Comparison of ENCODE assay signal across 9 mouse cellular contexts in the genomic region with DNA sequence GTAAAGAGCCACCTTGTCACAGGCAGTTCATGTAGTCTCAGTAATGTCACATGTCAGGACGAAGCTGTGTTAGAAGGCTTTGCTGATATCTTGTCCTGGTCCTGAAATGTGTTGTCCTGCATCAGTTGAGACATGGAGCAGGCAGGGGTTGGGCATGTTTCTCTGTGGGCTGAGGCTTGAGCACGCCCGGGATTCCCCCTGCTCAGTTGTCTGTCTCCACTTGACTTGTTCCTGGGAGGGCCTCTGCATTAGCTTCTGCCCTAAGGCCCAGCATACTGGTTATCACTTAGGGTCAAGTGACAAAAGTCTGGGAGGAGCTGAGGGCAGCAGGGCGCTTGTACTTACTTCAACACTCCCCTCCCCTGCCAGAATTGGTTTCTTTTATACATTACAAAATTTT. TPM values are rescaled to one million over a fixed set of nuclear protein-coding genes. Genes with fewer than 3 reads are reported as not detected.
DNase-seq lines count a peak whose midpoint lies in the region; ATAC-seq and TF ChIP-seq lines count a peak whose summit lies in the region.
"Had no signal": no experiment of that assay in that cellular context is flagged by ENCODE, and none has a peak within 500 bp of the region (broad histone marks: within the 10 kb centered on the region; RNA-seq: fewer than 3 reads in every experiment).

No protein-coding gene starts in this region.

- peaks cover 16% of the 10 kb centered on the region for H3K4me1 ChIP-seq in midbrain, embryonic 13.5 days (replicated peaks)
- H3K4me1 ChIP-seq in midbrain, embryonic 16.5 days (ENCODE audit: control insufficient read depth, insufficient read depth, low read length) = no peaks in the 10 kb centered on the region; the same call in 1 of the 2 replicates
- H3K4me1 ChIP-seq in intestine, postnatal 0 days (replicated peaks; ENCODE audit: control insufficient read depth, insufficient read depth, low read length) = 0 out of 2 replicates have a peak, but pooled peaks cover 5% of the 10 kb centered on the region
- peaks cover 28% of the 10 kb centered on the region for H3K4me1 ChIP-seq in stomach, embryonic 16.5 days (ENCODE audit: control insufficient read depth, insufficient read depth, low read length)

- intact Hi-C loops in heart, postnatal 14 days (cut with DNase I) = no loop called here

- no peak overlapping the region for H3K4me3 ChIP-seq in midbrain, embryonic 13.5 days (replicated peaks)
- H3K4me3 ChIP-seq in midbrain, embryonic 16.5 days (ENCODE audit: low read depth, low read length) = no peak overlapping the region
- no peak overlapping the region for H3K4me3 ChIP-seq in intestine, postnatal 0 days (ENCODE audit: low read depth, low read length)
- H3K4me3 ChIP-seq in stomach, embryonic 16.5 days (replicated peaks; ENCODE audit: low read length) = no peak overlapping the region
- H3K4me3 ChIP-seq: myocyte had no signal

- peaks cover 40% of the 10 kb centered on the region for H3K36me3 ChIP-seq in midbrain, embryonic 13.5 days
- peaks cover 11% of the 10 kb centered on the region; the same call in 1 of the 2 replicates for H3K36me3 ChIP-seq in midbrain, embryonic 16.5 days (ENCODE audit: control insufficient read depth, insufficient read depth, low read length)
- H3K36me3 ChIP-seq in intestine, postnatal 0 days (ENCODE audit: control insufficient read depth, insufficient read depth) = peaks cover 35% of the 10 kb centered on the region
- peaks cover 14% of the 10 kb centered on the region for H3K36me3 ChIP-seq in stomach, embryonic 16.5 days (ENCODE audit: control insufficient read depth, insufficient read depth, low read length)

- no peaks in the 10 kb centered on the region for H3K27me3 ChIP-seq in midbrain, embryonic 13.5 days
- H3K27me3 ChIP-seq in midbrain, embryonic 16.5 days (ENCODE audit: control insufficient read depth, insufficient read depth, low read depth, low read length) = no peaks in the 10 kb centered on the region
- H3K27me3 ChIP-seq in intestine, postnatal 0 days (replicated peaks; ENCODE audit: control insufficient read depth, insufficient read depth, low read length) = no peaks in the 10 kb centered on the region
- H3K27me3 ChIP-seq in stomach, embryonic 16.5 days (ENCODE audit: control insufficient read depth, insufficient read depth, low read length) = no peaks in the 10 kb centered on the region

- H3K9ac ChIP-seq in midbrain, embryonic 13.5 days (replicated peaks) = no peak overlapping the region
- no peak overlapping the region for H3K9ac ChIP-seq in midbrain, embryonic 16.5 days (ENCODE audit: low read depth, low read length)
- H3K9ac ChIP-seq in intestine, postnatal 0 days (ENCODE audit: low read depth, low read length) = 0 out of 2 replicates have a peak overlapping the region, but pooled peaks have one; percentile 3
- peak overlapping the region; percentile 8; the same call in 1 of the 2 replicates for H3K9ac ChIP-seq in stomach, embryonic 16.5 days (ENCODE audit: low read length)

- no peaks in the 10 kb centered on the region for H3K9me3 ChIP-seq in midbrain, embryonic 13.5 days
- no peaks in the 10 kb centered on the region for H3K9me3 ChIP-seq in midbrain, embryonic 16.5 days (replicated peaks; ENCODE audit: control insufficient read depth, low read length, poor library complexity, severe bottlenecking)
- no peaks in the 10 kb centered on the region for H3K9me3 ChIP-seq in intestine, postnatal 0 days (ENCODE audit: control insufficient read depth)
- H3K9me3 ChIP-seq in stomach, embryonic 16.5 days (replicated peaks; ENCODE audit: control insufficient read depth, low read length) = no peaks in the 10 kb centered on the region

- WGBS in midbrain, embryonic 13.5 days = 76% methylated on average over 4 of the region's 4 CpGs
- WGBS in midbrain, embryonic 16.5 days = 79% methylated on average over 4 of the region's 4 CpGs
- 42% methylated on average over 4 of the region's 4 CpGs for WGBS in intestine, postnatal 0 days
- 58% methylated on average over 4 of the region's 4 CpGs for WGBS in stomach, embryonic 16.5 days

- no peak for TF ChIP-seq CTCF in intestine, postnatal 0 days (IDR thresholded peaks at IDR 0.05; ENCODE audit: low read depth)

- DNase-seq in heart, adult 11 months = peak; percentile 92
- no peak for DNase-seq in heart, postnatal 14 days
- no peak for DNase-seq in cerebellum, postnatal 10 days
- no peak for DNase-seq in urinary bladder, postnatal 14 days (ENCODE audit: low spot score)

- no peak overlapping the region for H3K4me2 ChIP-seq in midbrain, embryonic 13.5 days (replicated peaks)
- H3K4me2 ChIP-seq in midbrain, embryonic 16.5 days (ENCODE audit: low read length) = no peak overlapping the region
- no peak overlapping the region for H3K4me2 ChIP-seq in intestine, postnatal 0 days (replicated peaks; ENCODE audit: low read depth)
- H3K4me2 ChIP-seq in stomach, embryonic 16.5 days (ENCODE audit: low read depth, low read length) = no peak overlapping the region; the same call in 1 of the 2 replicates

- no peak for ATAC-seq in midbrain, embryonic 13.5 days
- ATAC-seq in midbrain, embryonic 16.5 days = no peak
- ATAC-seq in intestine, postnatal 0 days = no peak
- 0 out of 2 replicates have a peak, but pooled peaks have one; percentile 1 for ATAC-seq in stomach, embryonic 16.5 days (ENCODE audit: insufficient read depth, low FRiP score)

- H3K27ac ChIP-seq in midbrain, embryonic 13.5 days = peak overlapping the region; percentile 35; the same call in 1 of the 2 replicates
- no peak overlapping the region for H3K27ac ChIP-seq in midbrain, embryonic 16.5 days (ENCODE audit: low read length)
- H3K27ac ChIP-seq in intestine, postnatal 0 days (ENCODE audit: low read depth, low read length) = peak overlapping the region; percentile 62
- peak overlapping the region; percentile 94 for H3K27ac ChIP-seq in stomach, embryonic 16.5 days (ENCODE audit: low read length)

RNA-seq across cellular contexts. Expression of a gene that starts 13.4 kb away (rescaled TPM):
- total RNA-seq in heart, postnatal 14 days (2021) = 10 to 100 TPM; 39.2 to 41.7 TPM
- polyA plus RNA-seq in midbrain, embryonic 13.5 days (2015; fragmentation: Nextera tagmentation; extraction: Ambion mirVana) = 37.5 and 40.0 TPM in 2 replicates
- 34.9 and 43.6 TPM in 2 replicates for polyA plus RNA-seq in midbrain, embryonic 16.5 days (2015; fragmentation: Nextera tagmentation; extraction: Ambion mirVana)
- polyA plus RNA-seq in intestine, postnatal 0 days (2015; fragmentation: Nextera tagmentation; extraction: Ambion mirVana) = 46.8 and 48.3 TPM in 2 replicates
- polyA plus RNA-seq in stomach, embryonic 16.5 days (2015; fragmentation: Nextera tagmentation; extraction: Ambion mirVana) = 34.8 and 39.3 TPM in 2 replicates

RNA-seq across cellular contexts. Expression of a gene that starts 23.7 kb away (rescaled TPM):
- 10 to 100 TPM; 49.5 to 51.9 TPM for total RNA-seq in heart, postnatal 14 days (2021)
- 14.9 and 16.9 TPM in 2 replicates for polyA plus RNA-seq in midbrain, embryonic 13.5 days (2015; fragmentation: Nextera tagmentation; extraction: Ambion mirVana)
- 31.5 and 33.2 TPM in 2 replicates for polyA plus RNA-seq in midbrain, embryonic 16.5 days (2015; fragmentation: Nextera tagmentation; extraction: Ambion mirVana)
- 10.4 and 11.8 TPM in 2 replicates for polyA plus RNA-seq in intestine, postnatal 0 days (2015; fragmentation: Nextera tagmentation; extraction: Ambion mirVana)
- polyA plus RNA-seq in stomach, embryonic 16.5 days (2015; fragmentation: Nextera tagmentation; extraction: Ambion mirVana) = 34.6 and 36.8 TPM in 2 replicates

Comparison
In these comparisons a context has a peak if more than half of its experiments do, and no peak if none do; other contexts are left out.
1. H3K9ac ChIP-seq: peak in intestine, postnatal 0 days (single experiment) and stomach, embryonic 16.5 days (single experiment); none in midbrain, embryonic 13.5 days (single experiment) and midbrain, embryonic 16.5 days (single experiment).